9 mouse cellular contexts compared by ENCODE assay signal in the genomic region with DNA sequence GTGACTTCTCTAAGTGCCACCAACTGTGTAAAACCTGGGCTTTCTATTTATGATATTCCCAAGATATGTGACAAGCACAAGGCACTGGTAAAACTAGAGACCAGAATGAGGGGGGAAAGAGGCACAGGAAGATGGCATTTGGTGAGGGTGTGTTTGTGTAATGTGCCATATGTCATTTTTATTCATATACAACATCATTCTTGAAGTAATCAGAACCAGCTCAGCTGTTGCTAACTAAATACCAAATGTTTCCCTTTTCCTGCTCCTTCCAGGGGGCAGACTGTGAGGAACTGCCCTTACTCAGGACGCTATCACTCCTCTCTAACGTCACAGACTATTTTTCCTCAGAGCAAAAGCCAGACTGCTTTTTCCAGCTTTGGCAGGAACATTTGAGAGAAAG.
DNase-seq lines count a peak whose midpoint lies in the region; ATAC-seq and TF ChIP-seq lines count a peak whose summit lies in the region.
"Had no signal": no experiment of that assay in that cellular context is flagged by ENCODE, and none has a peak within 500 bp of the region (broad histone marks: within the 10 kb centered on the region; RNA-seq: fewer than 3 reads in every experiment).

No protein-coding gene starts in this region.

- no peak for ATAC-seq in heart, embryonic 13.5 days (ENCODE audit: extremely low read depth, insufficient number of reproducible peaks, low FRiP score, low TSS enrichment)
- ATAC-seq in lung, embryonic 15.5 days (ENCODE audit: borderline replicate concordance, extremely low read depth, low FRiP score, low TSS enrichment): no peak

- H3K4me3 ChIP-seq in heart, embryonic 13.5 days: no peak overlapping the region
- no peak overlapping the region for H3K4me3 ChIP-seq in lung, embryonic 15.5 days
- H3K4me3 ChIP-seq in lung, adult 2 months (replicated peaks; ENCODE audit: extremely low read depth, low read depth, low read length): no peak overlapping the region

- H3K4me2 ChIP-seq in heart, embryonic 13.5 days: no peak overlapping the region
- H3K4me2 ChIP-seq in lung, embryonic 15.5 days: no peak overlapping the region

- no peak for TF ChIP-seq POLR2A in lung, adult 2 months (IDR thresholded peaks at IDR 0.05; ENCODE audit: borderline replicate concordance, extremely low read depth, low read depth, low read length)

- intact Hi-C loops in heart, postnatal 25 days (cut with DNase I): no loop called here

- H3K27ac ChIP-seq in heart, embryonic 13.5 days (replicated peaks): peak overlapping the region; percentile 71
- H3K27ac ChIP-seq in lung, embryonic 15.5 days: 0 out of 2 replicates have a peak overlapping the region, but pooled peaks have one; percentile 3

- TF ChIP-seq CTCF in lung, adult 2 months (IDR thresholded peaks at IDR 0.05; ENCODE audit: insufficient read depth, low read length): no peak

- DNase-seq in cerebellum, adult 18-20 months: peak; percentile 18 to 24
- DNase-seq in cerebellum, postnatal 4 days (ENCODE audit: low spot score in 2 of 2): no peak
- DNase-seq in heart, postnatal 25 days (ENCODE audit: low spot score): no peak
- DNase-seq in lung, adult 2 months: no peak
- peak; percentile 7 to 14 for DNase-seq in layer of hippocampus, postnatal 36 days
- no peak for DNase-seq in adrenal gland, adult (ENCODE audit: inconsistent age in 2 of 2, low spot score in 1 of 2)

- H3K36me3 ChIP-seq in heart, embryonic 13.5 days: no peaks in the 10 kb centered on the region
- H3K36me3 ChIP-seq in lung, embryonic 15.5 days: no peaks in the 10 kb centered on the region
- H3K36me3 ChIP-seq: G1E had no signal

- H3K9me3 ChIP-seq in heart, embryonic 13.5 days: no peaks in the 10 kb centered on the region
- H3K9me3 ChIP-seq in lung, embryonic 15.5 days: no peaks in the 10 kb centered on the region
- H3K9me3 ChIP-seq: G1E had no signal

- 31% methylated on average over 2 of the region's 2 CpGs for WGBS in heart, embryonic 13.5 days
- 25% methylated on average over 2 of the region's 2 CpGs for WGBS in lung, embryonic 15.5 days
- WGBS in lung, adult 2 months: 28% methylated on average over 2 of the region's 2 CpGs

- H3K4me1 ChIP-seq in heart, embryonic 13.5 days: peaks cover 20% of the 10 kb centered on the region
- H3K4me1 ChIP-seq in lung, embryonic 15.5 days: peaks cover 9% of the 10 kb centered on the region
- peaks cover 10% of the 10 kb centered on the region for H3K4me1 ChIP-seq in lung, adult 2 months (ENCODE audit: control insufficient read depth, insufficient read depth, low read length)

- no peaks in the 10 kb centered on the region for H3K27me3 ChIP-seq in heart, embryonic 13.5 days (replicated peaks)
- H3K27me3 ChIP-seq in lung, embryonic 15.5 days: no peaks in the 10 kb centered on the region

- H3K9ac ChIP-seq in heart, embryonic 13.5 days: no peak overlapping the region
- no peak overlapping the region for H3K9ac ChIP-seq in lung, embryonic 15.5 days

Comparison
In these comparisons a context has a peak if more than half of its experiments do, and no peak if none do; other contexts are left out.
1. DNase-seq: peak in cerebellum, adult 18-20 months (2 of 2) and layer of hippocampus, postnatal 36 days (2 of 2); none in cerebellum, postnatal 4 days (0 of 2), heart, postnatal 25 days (single experiment), lung, adult 2 months (single experiment) and adrenal gland, adult (0 of 2).